Mouse (Mus musculus): ENCODE results near the gene Hook1. TPM values are rescaled to one million over a fixed set of nuclear protein-coding genes. Genes with fewer than 3 reads are reported as not detected.

The Hook1 gene
- 10 to 100 TPM; 18.8 to 20.2 TPM for polyA plus RNA-seq (2017; shearing (Covaris generic))

GRCm38 (mm10) chr4:95966928-95967724 is at the start of gene Hook1:
Hook1 (plus strand) TSS chr4:95967240.

Other genes with a start within 250 kb of the Hook1 start
- gene Cyp2j13, start 110.3 kb downstream of the Hook1 start, polyA plus RNA-seq (2017; shearing (Covaris generic)), result under 1 TPM in 1 of 2 experiments, not detected in 1; 0.39 TPM
- under 1 TPM in 1 of 2 experiments, not detected in 1; 0.28 TPM for gene Cyp2j12, start 173.9 kb downstream of the Hook1 start, polyA plus RNA-seq (2017; shearing (Covaris generic))